ENCODE assay signal across 8 mouse cellular contexts in genomic region chr6:136468401-136468912, GRCm38 (mm10). TPM values are rescaled to one million over a fixed set of nuclear protein-coding genes. Genes with fewer than 3 reads are reported as not detected.
A peak's percentile ranks its signal among the peaks of the same experiment; 100 is the strongest.
DNase-seq lines count a peak whose midpoint lies in the region; ATAC-seq lines count a peak whose summit lies in the region.

No protein-coding gene starts in this region.

- peak; percentile 98 for DNase-seq in ZHBTc4 (ENCODE audit: low read depth, low spot score)
- DNase-seq in cerebellum, postnatal 4 days (ENCODE audit: low spot score in 2 of 2), result peak; percentile 86 to 91
- DNase-seq in frontal cortex, postnatal 36 days (ENCODE audit: low spot score in 2 of 2), result peak; percentile 68 to 89
- peak; percentile 99 for DNase-seq in hindbrain, embryonic 14.5 days (ENCODE audit: low spot score)
- peak; percentile 73 to 80 for DNase-seq in layer of hippocampus, postnatal 36 days
- peak; percentile 96 for DNase-seq in lung, postnatal 25 days (ENCODE audit: low spot score)
- DNase-seq in retina, embryonic 14.5 days (ENCODE audit: low spot score), result peak; percentile 97
- DNase-seq in thymus, postnatal 36 days, result peak; percentile 83 to 91

- no peak overlapping the region for H3K4me3 ChIP-seq in hindbrain, embryonic 14.5 days (replicated peaks; ENCODE audit: low read length)

- no peak overlapping the region for H3K9ac ChIP-seq in hindbrain, embryonic 14.5 days

- H3K4me1 ChIP-seq in hindbrain, embryonic 14.5 days (replicated peaks; ENCODE audit: control insufficient read depth, insufficient read depth, low read length), result peaks cover 28% of the 10 kb centered on the region

- no peak overlapping the region for H3K4me2 ChIP-seq in hindbrain, embryonic 14.5 days (replicated peaks)

- no peaks in the 10 kb centered on the region for H3K27me3 ChIP-seq in hindbrain, embryonic 14.5 days (ENCODE audit: control insufficient read depth, insufficient read depth, low read length)

- H3K9me3 ChIP-seq in hindbrain, embryonic 14.5 days (ENCODE audit: control insufficient read depth, low read length), result no peaks in the 10 kb centered on the region

- no peaks in the 10 kb centered on the region for H3K36me3 ChIP-seq in hindbrain, embryonic 14.5 days (replicated peaks; ENCODE audit: control insufficient read depth, insufficient read depth)

- peak overlapping the region; percentile 97 for H3K27ac ChIP-seq in hindbrain, embryonic 14.5 days

- ATAC-seq in hindbrain, embryonic 14.5 days (ENCODE audit: low FRiP score), result peak; percentile 88

- WGBS in hindbrain, embryonic 14.5 days, result 7% methylated on average over 12 of the region's 12 CpGs

RNA-seq across cellular contexts. Expression of gene Atf7ip, which starts 37.5 kb away (rescaled TPM):
- polyA plus RNA-seq in hindbrain, embryonic 14.5 days (2014; fragmentation: Nextera tagmentation; extraction: Ambion mirVana), result 42.8 and 49.7 TPM in 2 replicates
- total RNA-seq in layer of hippocampus, postnatal 36 days (2021), result 100 to 1,000 TPM; 101 to 109 TPM

RNA-seq across cellular contexts. Expression of gene E330021D16Rik, which starts 53.1 kb away (rescaled TPM):
- not detected in 2 replicates for polyA plus RNA-seq in hindbrain, embryonic 14.5 days (2014; fragmentation: Nextera tagmentation; extraction: Ambion mirVana)
- not detected for total RNA-seq in layer of hippocampus, postnatal 36 days (2021)
